Mouse (Mus musculus) layer of hippocampus, postnatal 25 days (tissue): ENCODE measurements around the gene Tnfrsf8. TPM values are rescaled to one million over a fixed set of nuclear protein-coding genes. Genes with fewer than 3 reads are reported as not detected.
"Not testable (repeated sequence)": the region's sequence is repeated elsewhere in the genome, so short reads cannot be mapped to it uniquely, and the experiment has no call there.

Experiments used
- DNase-seq, 2 experiments: peaks; one replicate each; pipeline ENCODE4 v3.0.0; 2022; ENCODE audit warnings: mixed read lengths in 2 of 2, low spot score in 1 of 2; ENCODE audit errors: extremely low spot score in 1 of 2
- total RNA-seq, 2 experiments: library from RNA; stranded (reverse); gene quantifications; 2 replicates each; pipeline ENCODE4 v1.2.3; 2021

Tnfrsf8 gene
- total RNA-seq: 1 to 10 TPM in 1 of 2 experiments, under 1 TPM in 1; 0.79 to 1.1 TPM

DNA sequence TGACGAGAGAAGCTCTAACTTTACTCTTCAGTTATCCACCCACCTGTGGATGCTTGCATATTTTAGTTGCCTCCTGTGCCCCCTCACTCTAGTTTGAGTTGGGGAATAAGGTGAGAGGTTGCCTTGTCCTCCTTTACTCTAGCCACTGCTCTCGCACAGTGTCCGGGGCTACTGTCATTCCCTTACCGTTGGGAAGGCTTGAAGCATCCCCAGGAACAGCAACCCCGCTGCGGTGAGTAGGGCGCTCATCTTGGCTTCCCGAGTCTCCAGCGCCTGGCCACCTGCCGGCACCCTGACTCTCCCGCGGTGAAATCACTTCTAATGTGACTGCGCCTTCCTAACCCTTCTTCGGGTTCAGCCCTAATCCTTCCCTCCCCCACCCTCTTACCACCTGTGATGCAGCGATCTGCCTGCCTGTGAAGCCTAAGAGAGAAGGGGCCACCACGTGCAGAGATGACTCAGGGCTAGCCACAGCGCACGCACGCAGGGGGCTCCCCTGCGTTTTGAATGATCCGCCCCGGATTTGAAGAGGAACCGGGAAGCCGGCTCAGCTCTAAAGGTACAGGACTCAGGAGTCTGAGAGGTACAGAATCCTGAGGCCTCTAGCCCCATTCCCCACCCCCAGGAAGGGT is at the start of gene Tnfrsf8:
Gene Tnfrsf8, minus strand, starts transcription at position 329 of the 632 bp plus-strand sequence.
- no peak for DNase-seq

DNA sequence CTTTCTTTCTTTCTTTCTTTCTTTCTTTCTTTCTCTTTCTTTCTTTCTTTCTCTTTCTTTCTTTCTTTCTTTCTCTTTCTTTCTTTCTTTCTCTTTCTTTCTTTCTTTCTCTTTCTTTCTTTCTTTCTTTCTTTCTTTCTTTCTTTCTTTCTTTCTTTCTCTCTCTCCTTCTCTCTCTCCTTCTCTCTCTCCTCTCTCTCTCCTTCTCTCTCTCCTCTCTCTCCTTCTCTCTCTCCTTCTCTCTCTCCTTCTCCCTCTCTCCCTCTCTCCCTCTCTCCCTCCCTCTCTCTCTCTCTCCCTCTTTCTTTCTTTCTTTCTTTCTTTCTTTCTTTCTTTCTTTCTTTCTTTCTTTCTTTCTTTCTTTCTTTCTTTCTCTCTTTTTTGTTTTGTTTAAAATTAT is 46.7 kb upstream of the Tnfrsf8 start:
- not testable (repeated sequence) for DNase-seq

DNA sequence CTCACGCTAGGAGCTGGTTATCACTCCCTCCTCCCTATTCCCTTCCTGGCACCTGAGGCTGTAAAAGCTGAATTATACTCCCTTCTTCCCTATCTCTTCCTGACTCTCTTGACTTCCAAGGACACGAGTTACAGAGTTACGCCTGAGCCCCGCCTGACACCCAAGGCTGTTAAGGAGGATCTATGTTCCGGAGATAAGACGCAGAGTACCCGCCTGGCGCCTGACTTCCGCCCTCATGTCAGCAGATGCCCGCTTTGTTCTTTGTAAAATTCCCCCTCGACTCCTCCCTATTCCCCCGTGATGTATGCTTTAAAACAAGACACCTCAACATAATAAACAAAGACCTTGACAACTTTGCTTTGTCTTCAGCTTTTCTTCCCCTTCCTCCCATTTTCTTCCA is 46.1 kb upstream of the Tnfrsf8 start:
- DNase-seq: no peak

DNA sequence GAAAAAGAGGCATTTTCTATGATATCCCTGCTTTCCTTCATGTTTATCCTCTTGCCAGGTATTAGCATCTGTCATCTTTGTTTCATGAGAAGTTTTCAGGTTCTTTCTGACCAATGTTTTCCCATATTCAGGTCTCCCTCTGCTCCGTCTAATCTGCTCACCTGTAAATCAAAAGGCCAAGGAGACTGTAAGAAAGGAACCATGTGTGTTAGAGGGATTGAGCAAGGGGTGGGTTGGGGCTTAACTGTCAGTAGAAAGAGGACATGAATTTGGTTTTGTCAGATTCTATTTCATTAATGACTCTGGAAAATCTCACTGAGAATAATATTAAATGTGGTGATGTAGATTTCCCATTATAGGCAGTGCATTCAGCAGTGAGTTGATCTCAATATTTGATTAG is 45.6 kb upstream of the Tnfrsf8 start:
- no peak for DNase-seq

DNA sequence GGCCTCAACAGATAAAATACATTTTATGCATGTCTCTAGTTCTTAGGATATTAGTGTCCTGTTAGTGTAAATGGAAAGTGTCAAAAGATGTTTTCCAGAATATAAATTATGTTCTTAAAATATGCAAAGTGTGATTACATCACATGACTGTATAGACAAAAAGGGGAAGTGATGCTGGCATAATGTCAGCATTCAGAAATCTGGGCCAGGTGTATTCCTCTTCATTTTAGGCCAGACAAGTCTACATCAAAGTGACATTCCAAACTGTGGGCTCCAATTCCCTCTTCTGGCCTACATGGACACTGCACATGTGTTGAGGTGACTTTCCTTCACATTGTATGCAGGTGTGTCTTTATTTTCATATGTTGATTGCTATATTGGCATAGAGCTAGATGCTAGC is 41.3 kb upstream of the Tnfrsf8 start:
- DNase-seq: no peak

DNA sequence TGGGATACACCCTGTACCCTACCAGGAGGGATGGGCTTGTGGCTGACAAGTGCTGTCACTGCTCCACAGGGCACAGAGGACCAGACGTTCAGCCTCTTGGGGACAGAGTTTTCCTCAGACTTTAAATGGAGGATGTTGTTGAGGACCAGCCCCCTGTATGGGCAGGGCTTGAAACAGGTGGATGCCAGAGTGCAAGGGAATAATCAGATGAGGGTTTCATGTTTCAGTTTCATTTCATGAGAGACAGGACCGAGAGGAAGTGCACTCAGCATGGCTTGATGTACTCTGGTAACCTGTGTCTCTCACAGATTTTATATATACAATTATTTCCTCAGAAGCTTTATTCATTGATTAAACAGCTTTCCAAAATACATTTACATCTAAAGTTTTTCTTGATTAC is 38.9 kb upstream of the Tnfrsf8 start:
- DNase-seq: no peak

DNA sequence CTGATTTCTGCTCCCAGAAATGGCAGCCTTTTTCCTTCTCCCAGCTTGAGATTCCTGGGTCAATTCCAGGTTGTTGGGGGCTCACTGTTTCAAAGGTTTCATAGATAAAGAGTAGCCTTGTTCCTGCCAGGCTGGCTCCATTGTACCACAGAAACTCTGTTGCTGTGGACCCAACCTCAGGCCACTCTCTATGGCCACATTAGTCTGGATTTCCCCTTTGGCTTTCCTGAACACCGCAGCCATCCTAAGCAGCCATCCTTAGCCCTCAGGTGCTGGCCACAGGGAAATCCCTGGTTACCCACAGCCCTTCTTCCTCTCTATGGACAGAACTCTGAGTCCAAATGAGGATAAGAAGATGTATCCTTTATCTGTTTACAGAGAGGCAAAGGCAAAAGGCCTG is 30.0 kb upstream of the Tnfrsf8 start:
- DNase-seq: no peak

DNA sequence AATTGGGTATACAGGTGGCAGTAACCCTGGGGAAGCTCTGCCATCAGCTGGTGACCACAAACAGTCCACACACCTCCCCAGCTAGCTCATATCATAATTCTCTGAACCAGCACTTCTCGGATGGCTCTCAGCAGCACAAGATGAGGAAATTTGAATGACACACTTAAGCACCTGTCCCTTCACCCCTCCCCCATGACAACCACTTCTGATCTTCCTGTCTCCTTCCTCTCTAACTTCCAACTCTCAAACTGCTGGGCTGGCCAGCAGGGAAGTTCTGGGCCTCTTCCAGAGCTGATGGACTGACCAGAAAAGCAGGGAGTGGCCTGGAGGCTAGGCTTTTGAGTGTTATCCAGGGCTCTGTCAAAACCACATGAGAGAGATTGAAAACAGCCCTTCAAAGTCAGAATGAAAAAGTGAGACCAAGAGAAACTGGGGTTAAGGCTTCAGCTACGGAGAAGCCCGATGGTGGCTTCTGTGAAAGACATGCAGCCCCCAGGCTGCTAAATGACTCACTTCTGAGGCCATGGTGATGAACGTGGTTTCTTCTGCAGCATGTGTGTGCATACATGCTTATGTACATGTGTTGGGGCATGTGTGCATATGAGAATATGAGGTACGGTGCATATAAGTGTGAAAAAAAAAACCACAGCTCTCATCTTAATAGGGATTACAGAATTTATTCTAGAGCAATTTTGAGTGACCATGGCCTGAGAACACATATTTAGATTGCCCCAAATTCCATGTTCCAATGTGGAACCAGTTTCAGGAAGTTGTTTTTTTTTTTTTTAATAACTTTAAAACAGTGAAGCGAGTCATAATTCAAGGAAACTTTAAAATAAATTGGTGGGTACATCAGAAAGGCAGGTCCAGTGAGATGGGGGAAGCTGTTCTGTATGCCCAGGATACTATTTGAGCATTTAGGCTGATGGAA is 27.2 kb upstream of the Tnfrsf8 start:
- no peak for DNase-seq

DNA sequence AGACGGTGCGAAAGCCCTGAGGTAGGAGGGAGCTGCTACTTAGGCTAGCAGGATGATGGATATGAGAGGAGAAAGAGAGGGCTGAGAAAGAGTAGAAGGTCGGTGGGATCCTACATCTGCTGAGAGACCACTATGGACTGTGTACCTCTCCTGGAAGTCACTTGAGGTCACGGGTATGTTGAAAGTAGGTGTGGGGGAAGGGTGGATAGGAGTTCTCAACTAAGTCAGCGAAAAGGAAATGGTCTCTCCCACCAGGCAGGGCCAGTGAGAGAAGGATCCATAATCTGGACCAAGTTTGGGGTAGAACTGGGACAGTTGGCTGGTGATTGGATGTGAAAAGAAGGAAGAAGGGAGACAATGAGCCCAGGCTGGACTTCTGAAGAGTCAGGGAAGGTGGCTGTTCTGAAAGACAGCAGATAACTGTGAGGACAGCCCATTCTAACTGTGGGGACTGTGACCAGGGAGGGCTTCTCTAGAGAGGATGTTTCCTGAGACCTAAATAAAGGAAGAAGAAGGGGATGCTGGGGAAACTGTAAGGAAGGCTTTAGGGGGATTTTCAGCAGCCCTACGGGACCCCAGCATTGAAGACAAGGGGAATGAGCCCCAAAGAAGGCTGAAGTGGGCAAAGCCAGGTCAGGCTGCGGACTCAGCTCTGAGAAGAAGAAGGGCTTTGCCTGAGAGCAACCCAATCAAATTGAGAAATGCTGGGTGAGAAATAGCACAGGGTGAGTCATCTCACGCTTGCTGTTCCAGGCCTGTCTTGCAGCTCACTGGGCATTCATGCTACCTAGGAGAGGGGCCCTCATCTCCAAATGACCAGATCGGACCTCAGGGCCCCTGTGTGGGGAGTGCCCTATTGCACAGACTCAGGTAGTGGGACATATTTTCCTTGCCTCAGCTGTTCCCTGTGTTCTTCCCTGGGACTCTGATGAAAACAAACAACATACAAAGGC is 23.2 kb upstream of the Tnfrsf8 start:
- no peak for DNase-seq

DNA sequence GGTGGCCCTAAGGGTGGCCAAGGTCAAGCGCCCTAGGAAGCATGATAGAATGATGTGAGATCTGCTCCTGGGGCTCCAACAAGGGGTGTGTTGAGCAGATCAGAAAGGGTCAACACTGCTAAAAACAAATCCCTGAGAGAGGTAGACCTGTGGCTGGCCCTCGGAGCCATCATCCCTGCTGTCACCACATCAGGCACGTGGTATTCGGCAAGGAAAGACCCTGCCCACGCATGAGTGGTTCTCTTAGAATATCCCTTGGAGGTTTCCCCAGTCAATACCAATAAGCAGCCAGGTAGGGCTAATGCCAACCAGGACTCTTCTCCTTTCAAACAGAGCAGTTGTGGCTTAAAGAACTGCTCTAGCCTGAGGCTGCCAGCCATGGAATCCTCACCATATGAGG is 21.6 kb upstream of the Tnfrsf8 start:
- DNase-seq: no peak

DNA sequence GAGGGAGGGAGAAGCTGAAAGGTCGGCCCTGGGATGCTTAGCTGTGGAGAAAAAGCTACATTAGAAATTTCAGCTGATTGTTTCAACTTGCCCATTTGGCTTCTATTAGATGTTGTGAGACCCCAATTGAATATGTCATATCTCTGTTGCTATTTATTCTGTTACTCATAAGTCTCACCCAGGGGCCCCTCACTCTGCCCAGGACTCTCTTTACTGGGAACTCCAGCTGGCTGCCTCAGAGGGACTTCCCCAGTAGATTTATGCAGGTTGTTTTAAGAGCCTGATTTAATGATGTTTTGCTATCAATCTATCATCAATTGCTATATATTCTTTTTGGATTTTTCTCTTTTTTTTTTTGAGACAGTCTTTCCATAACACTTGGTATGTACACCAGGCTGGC is 21.1 kb upstream of the Tnfrsf8 start:
- DNase-seq: no peak

DNA sequence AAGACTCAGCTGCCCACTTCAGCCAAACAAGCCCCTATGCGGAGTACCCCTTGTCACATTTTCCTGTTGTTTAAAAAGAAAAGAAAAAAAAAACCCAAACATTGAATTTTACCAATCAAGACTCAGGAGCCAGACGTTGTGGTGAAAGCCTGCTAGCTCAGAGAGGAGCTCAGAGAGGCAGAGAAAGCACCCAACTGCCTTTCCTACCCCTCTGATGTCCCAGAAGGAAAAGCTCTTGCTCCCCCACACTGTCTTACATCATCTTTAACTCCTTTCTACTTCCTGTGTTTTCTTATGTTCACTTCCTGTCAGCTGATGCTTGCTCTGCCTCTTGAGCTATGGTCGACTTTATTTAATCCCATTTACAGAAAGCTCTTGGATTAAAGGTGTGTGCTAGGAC is 8.7 kb upstream of the Tnfrsf8 start:
- DNase-seq: no peak

DNA sequence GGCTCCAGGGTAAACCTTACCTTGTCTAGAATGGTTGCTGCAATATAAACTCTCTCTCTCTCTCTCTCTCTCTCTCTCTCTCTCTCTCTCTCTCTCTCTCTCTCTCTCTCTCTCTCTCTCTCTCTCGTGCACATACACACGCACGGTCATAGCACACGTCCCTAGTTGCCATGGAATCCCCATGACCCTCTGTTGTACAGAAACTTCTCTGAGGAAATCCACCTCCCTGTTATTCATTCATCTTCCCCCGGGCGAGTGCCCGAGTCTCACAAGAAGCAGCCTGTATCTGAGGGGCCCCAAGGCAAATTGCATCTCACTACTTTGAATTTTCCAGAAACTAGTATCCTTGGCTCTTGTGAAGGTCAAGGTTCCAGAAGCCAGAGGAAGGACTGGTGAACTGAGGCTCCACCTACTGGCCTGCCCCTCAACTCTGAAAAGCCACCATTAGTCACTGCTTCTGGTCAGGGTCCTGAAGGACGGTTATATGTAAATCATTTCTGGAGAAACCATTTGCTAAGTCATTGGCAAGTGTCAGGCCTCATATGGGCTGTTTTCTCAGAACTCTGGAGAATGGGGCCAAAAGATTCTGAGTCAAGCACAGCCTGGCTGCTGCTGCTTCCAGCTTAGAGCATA is 8.1 kb upstream of the Tnfrsf8 start:
- no peak for DNase-seq

DNA sequence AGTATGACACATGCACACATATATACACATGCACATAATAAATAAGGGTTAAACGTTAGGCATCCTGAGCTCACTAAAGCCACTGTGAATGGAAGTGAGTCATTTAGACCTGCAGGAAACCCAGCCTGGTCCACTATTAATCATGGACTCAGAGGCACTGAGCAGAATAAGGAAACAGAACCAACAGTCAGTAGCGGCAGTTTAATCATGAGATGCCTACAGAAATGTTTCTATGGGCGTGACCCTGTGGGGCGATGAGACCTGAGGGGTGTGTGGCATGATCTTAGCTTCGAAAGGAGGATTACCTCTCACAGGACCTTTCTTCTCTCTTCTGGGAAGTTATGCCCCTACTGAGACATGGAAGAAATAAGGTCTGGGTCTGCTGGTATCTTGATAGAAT is 7.2 kb upstream of the Tnfrsf8 start:
- DNase-seq: no peak

DNA sequence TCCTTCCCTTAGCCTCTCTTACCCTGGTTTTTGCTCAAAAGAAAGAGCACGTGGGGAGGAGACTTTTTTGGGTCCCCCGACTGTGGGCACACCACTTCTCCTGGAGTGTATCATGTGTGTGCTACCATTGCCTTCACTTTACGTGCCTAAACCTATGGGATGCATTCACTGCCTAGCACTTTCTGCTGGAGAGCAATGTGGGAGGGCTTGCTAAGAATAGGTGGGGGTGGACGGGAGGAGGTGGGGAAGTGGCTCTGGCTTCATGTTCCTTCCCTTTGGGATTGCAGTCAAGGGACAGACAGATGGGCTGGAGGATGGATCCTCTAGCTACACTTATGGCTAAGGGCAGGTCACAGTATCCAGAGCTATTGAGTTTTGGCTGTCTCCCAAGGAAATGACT is 5.7 kb upstream of the Tnfrsf8 start:
- DNase-seq: no peak

DNA sequence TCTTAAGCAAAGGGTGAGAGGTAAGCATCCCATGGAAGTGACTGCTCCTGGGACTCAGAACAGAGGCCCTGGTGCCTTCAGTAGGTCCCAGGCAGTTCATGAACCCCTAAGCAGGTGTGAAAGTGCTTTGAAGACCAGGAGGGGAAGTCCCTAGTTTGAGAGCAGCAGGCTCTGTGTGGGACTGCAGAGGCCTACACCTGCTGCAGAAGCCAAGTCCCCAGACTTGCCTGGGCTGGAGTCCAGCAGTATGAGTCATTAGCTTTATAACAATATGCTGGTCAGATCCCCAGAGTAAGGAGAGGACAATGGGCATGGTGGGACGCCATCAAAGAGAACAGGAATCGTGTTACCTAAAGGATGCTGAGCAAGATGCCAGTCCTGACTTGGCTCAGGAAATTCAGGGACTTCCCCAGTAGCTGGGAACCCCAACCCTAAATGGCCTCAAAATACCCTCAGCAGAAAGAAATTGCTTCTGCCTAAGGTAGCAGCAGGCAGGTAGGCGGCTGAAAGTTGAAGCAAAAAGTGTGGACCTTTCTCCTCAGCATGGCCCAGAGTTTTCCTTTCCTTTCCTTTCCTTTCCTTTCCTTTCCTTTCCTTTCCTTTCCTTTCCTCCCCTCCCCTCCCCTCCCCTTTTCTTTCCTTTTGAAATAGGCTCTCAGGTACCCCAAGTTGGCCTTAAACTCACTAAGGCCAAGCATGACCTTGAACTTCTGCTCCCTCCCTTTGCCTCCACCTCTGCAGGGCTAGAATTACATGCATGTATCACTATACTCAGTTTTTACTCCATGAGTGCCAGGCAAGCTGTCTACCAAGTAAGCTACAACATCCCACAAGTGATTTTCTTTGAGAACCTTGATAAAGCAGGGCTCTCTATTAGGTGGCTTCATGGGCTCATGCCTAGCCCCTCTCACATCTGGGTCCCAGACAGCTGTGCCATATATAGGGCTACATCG is 4.6 kb upstream of the Tnfrsf8 start:
- DNase-seq: no peak

DNA sequence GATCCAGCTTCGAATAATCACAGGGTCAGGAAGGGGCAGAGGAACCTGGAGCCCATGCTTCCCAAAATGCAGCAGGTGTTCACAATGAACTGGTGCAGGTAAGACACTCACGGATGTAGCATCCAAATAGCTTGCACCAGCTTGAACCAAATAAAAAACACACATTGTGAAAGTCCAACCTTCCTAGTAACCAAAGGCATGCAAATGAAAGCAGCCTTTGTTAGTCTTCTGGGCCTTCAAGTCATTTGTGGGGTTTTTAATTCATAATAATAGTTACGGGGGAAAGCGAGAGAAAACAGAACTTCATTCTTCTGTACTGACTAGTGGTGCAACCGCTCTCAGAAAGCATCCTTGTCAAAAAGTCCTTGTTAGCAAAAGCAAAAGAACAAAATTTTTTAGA is 1.7 kb upstream of the Tnfrsf8 start:
- no peak for DNase-seq

DNA sequence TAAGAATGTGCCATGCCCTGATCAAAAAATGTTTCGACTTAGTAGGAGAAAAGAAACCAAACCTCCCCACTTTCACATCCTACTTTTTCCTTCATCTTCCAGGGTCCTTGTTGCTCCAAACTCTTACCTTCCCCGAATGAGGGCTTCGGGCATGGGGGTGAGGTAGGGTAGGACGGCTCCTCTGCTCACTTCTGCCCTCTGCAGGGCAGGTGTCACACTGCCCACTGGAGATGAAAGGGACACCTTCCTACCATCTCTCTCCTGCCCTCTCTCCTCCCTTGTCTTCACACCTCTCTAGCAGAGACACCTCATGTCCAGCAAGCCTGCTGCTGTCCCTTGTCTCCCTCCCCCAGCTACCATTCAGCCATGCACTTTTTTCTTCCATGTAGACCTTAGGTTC is 998 bp downstream of the Tnfrsf8 start:
- no peak for DNase-seq

DNA sequence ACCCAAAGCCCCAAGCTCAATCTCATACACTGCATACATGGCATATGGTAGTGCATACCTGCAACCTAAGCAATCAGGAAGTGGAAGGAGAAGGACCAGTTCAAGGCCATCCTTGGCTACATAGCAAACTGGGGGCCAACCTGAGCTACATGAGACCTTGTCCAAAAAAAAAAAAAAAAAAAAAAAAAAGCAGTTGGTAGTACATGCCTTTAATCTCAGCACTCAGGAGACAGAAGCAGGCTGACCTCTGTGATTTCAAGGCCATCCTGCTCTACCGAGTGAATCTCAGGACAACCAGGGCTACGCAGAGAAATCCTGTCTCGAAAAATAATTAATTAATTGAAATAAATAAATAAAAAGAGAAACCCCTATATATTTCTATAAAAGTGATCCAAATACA is 1.7 kb downstream of the Tnfrsf8 start:
- DNase-seq: no peak
